Mouse (Mus musculus) liver, embryonic 11.5 days (tissue): ENCODE measurements around the gene Fam222b. TPM values are rescaled to one million over a fixed set of nuclear protein-coding genes. Genes with fewer than 3 reads are reported as not detected.

Experiments used
- ATAC-seq: fragments of 200-750 bp; cut with Nextera tagmentation; replicated peaks from 2 replicates; pipeline ENCODE4 v1.8.0; 2017; ENCODE audit warnings: moderate number of reproducible peaks, mild to moderate bottlenecking, moderate TSS enrichment, moderate library complexity; ENCODE audit not compliant: low FRiP score
- DNase-seq: peaks from one replicate; pipeline ENCODE4 v3.0.0-alpha.2; 2017; ENCODE audit warnings: low spot score
- H3K27ac ChIP-seq: fragments of 300-500 bp; sonication (generic); 2 replicates; pipeline ENCODE4 v1.5.1; 2014; ENCODE audit warnings: mild to moderate bottlenecking, low read depth, low read length, control low read depth
- H3K27me3 ChIP-seq: fragments of 300-500 bp; sonication (generic); replicated peaks from 2 replicates; pipeline ENCODE4 v1.6.1; 2014; ENCODE audit warnings: low read length, mixed read lengths; ENCODE audit not compliant: control insufficient read depth, insufficient read depth
- H3K36me3 ChIP-seq: fragments of 300-500 bp; sonication (generic); 2 replicates; pipeline ENCODE4 v1.6.1; 2014; ENCODE audit warnings: mild to moderate bottlenecking, low read length, moderate library complexity, mixed read lengths; ENCODE audit not compliant: control insufficient read depth, insufficient read depth
- H3K4me1 ChIP-seq: fragments of 300-500 bp; sonication (generic); replicated peaks from 2 replicates; pipeline ENCODE4 v1.6.1; 2014; ENCODE audit warnings: low read length, mixed read lengths; ENCODE audit not compliant: control insufficient read depth, insufficient read depth
- H3K4me2 ChIP-seq: fragments of 300-500 bp; sonication (generic); 2 replicates; pipeline ENCODE4 v1.6.1; 2014; ENCODE audit warnings: mild to moderate bottlenecking, control low read depth, moderate library complexity
- H3K4me3 ChIP-seq: fragments of 300-500 bp; sonication (generic); 2 replicates; pipeline ENCODE4 v1.5.1; 2014; ENCODE audit warnings: low read depth, low read length, control low read depth
- H3K9ac ChIP-seq: fragments of 300-500 bp; sonication (generic); 2 replicates; pipeline ENCODE4 v1.6.1; 2014; ENCODE audit warnings: low read depth, low read length, control low read depth
- H3K9me3 ChIP-seq: fragments of 300-500 bp; sonication (generic); 2 replicates; pipeline ENCODE4 v1.6.1; 2016; ENCODE audit warnings: low read length, inconsistent platforms, mixed read lengths; ENCODE audit not compliant: control insufficient read depth
- WGBS: fragments of 180-500 bp; shearing (Covaris S2); extraction: QIAGEN DNeasy Blood & Tissue Kit; methylation state at CpG from one replicate; pipeline ENCODE4 v1.1.7; 2014; 5-methylcytosine and 5-hydroxymethylcytosine counted together
- polyA plus RNA-seq: library from polyadenylated mRNA; unstranded; fragments of >200 nt; fragmentation: Nextera tagmentation; extraction: Ambion mirVana; gene quantifications from 2 replicates; pipeline ENCODE4 v1.2.1, GENCODE M21; 2014

Gene Fam222b
- polyA plus RNA-seq, 1 experiment from 2014 or later: 17.3 TPM

GRCm38 (mm10) chr11:78172748-78173383 lies 78.4 kb downstream of the Fam222b start:
- H3K4me1 ChIP-seq: peaks cover 31% of the 10 kb centered on the region

GRCm38 (mm10) chr11:78174506-78174905 lies 80.0 kb downstream of the Fam222b start:
- H3K9me3 ChIP-seq: no peaks in the 10 kb centered on the region
- H3K27ac ChIP-seq: no peak overlapping the region
- WGBS: 87% methylated on average over 3 of the region's 3 CpGs
- DNase-seq (no peak), ATAC-seq (no peak)
- H3K36me3 ChIP-seq: peaks cover 3% of the 10 kb centered on the region; the same call in 1 of the 2 replicates
- H3K9ac ChIP-seq: no peak overlapping the region
- no peak overlapping the region for H3K4me3 ChIP-seq
- H3K27me3 ChIP-seq: no peaks in the 10 kb centered on the region
- H3K4me2 ChIP-seq: no peak overlapping the region
- H3K4me1 ChIP-seq: peaks cover 17% of the 10 kb centered on the region

More at GRCm38 (mm10) chr11:78172748-78173383, 78.4 kb downstream of the Fam222b start:
- WGBS: 86% methylated on average over 19 of the region's 19 CpGs
- no peak overlapping the region for H3K4me3 ChIP-seq
- no peaks in the 10 kb centered on the region for H3K27me3 ChIP-seq
- H3K4me2 ChIP-seq: no peak overlapping the region
- no peak overlapping the region for H3K9ac ChIP-seq
- H3K9me3 ChIP-seq: no peaks in the 10 kb centered on the region
- DNase-seq (no peak), ATAC-seq (no peak)
- H3K27ac ChIP-seq: no peak overlapping the region
- H3K36me3 ChIP-seq: peaks cover 3% of the 10 kb centered on the region; the same call in 1 of the 2 replicates

DNA sequence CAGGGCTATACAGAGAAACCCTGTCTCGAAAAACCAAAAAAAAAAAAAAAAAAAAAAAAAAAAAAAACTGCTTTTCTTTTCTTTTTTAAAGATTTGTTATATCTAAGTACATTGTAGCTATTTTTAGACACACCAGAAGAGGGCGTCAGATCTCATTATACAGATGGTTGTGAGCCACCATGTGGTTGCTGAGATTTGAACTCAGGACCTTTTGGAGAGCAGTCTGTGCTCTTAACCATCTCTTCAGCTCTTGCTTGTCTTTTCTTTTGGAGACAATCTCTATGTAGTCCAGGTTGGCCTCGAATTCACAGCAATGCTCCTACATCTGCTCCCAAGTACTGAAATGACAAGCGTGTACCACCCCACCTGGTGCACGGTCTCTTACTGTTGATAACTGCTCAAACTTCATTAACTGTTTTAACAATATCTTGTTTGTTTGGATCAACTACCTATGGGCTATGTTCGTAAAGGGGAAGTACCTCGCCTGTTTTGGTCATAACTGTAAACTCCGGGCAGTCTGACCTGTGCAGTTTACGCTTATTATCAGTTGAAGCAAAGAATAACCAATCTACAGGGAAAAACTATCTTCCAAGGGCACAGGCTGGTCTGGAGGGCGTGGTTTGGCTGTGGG lies 81.4 kb downstream of the Fam222b start:
- WGBS: 3% methylated on average over 9 of the region's 10 CpGs
- Histone ChIP-seq H3K4me3 (peak overlapping the region; percentile 98), H3K4me2 (peak overlapping the region; percentile 92), H3K9me3 (no peaks in the 10 kb centered on the region), H3K27me3 (no peaks in the 10 kb centered on the region), H3K36me3 (peaks cover 16% of the 10 kb centered on the region), H3K4me1 (peaks cover 16% of the 10 kb centered on the region), H3K9ac (peak overlapping the region; percentile 95), H3K27ac (peak overlapping the region; percentile 98)
- no peak; the same call in 1 of the 2 replicates for ATAC-seq
- no peak for DNase-seq

DNA sequence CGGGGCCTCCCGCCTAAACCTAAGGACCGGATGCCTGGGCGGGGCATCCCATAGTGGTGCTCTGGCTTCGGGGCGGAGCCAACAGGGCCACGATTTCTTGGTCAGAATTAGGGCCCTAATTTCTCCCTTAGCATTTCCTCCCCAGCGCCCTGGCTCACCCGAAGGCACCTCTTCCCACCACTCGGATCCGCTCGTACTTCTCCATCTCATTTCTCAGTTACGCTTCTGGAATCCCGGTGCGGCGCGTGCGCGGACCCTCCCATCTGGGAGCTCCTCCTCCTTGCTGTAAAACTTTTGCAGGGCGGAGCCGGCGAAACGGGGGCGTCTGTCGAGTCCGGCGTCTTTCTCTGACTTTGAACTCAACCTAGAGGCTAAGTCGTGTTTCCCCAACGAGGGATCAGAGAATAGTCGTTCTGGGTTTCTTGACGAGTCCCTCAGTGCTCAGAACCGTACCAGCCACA lies 82.0 kb downstream of the Fam222b start, which contains the start of the genes Nek8 and Tlcd1:
Gene Nek8, minus strand, starts transcription at position 274 of the 461 bp plus-strand sequence.
Gene Tlcd1, plus strand, starts transcription at position 310 of the 461 bp plus-strand sequence.
- ATAC-seq: peak; percentile 64; the same call in 1 of the 2 replicates
- Histone ChIP-seq H3K9ac (peak within 1 kb of the TSS; percentile 95), H3K27ac (peak within 1 kb of the TSS; percentile 98), H3K27me3 (no peaks in the 10 kb centered on the region), H3K36me3 (peaks cover 22% of the 10 kb centered on the region), H3K4me3 (peak within 1 kb of the TSS; percentile 98), H3K9me3 (no peaks in the 10 kb centered on the region), H3K4me2 (peak within 1 kb of the TSS; percentile 92), H3K4me1 (peaks cover 18% of the 10 kb centered on the region)
- DNase-seq: peak; percentile 94
- WGBS: under 1% methylated on average over 32 of the region's 32 CpGs

DNA sequence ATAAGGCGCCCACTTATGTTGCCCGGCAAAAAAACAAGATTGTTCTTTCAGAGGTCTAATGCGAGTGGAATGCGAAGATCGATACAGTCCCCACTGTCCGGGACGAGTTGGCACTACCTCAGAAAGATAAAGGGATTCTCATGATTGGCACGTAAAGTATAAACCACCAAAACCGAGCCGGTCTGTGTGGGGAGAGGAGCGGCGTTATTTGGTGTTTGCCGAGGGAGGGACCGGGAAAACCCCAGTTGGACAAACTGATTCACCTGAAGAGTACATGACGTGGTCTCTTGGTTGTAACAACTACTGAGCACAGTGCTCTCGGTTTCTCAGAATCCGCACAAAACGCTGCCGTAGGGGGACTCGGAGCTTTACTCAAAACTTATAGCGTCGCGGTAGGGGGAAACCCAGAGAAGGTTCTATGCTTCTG lies 82.5 kb downstream of the Fam222b start:
- peaks cover 25% of the 10 kb centered on the region for H3K36me3 ChIP-seq
- H3K4me3 ChIP-seq: peak overlapping the region; percentile 98
- ATAC-seq (no peak), DNase-seq (no peak)
- peak overlapping the region; percentile 98 for H3K27ac ChIP-seq
- peak overlapping the region; percentile 95 for H3K9ac ChIP-seq
- H3K4me2 ChIP-seq: peak overlapping the region; percentile 92
- peaks cover 23% of the 10 kb centered on the region for H3K4me1 ChIP-seq
- no peaks in the 10 kb centered on the region for H3K27me3 ChIP-seq
- no peaks in the 10 kb centered on the region for H3K9me3 ChIP-seq
- under 1% methylated on average over 23 of the region's 23 CpGs for WGBS

GRCm38 (mm10) chr11:78177437-78177836 lies 83.0 kb downstream of the Fam222b start:
- H3K4me2 ChIP-seq: peak overlapping the region; percentile 92
- peak overlapping the region; percentile 95 for H3K9ac ChIP-seq
- ATAC-seq (peak; percentile 11; the same call in 1 of the 2 replicates), DNase-seq (no peak)
- H3K36me3 ChIP-seq: peaks cover 26% of the 10 kb centered on the region
- no peaks in the 10 kb centered on the region for H3K27me3 ChIP-seq
- H3K27ac ChIP-seq: peak overlapping the region; percentile 98
- under 1% methylated on average over 10 of the region's 10 CpGs for WGBS
- no peaks in the 10 kb centered on the region for H3K9me3 ChIP-seq
- peaks cover 24% of the 10 kb centered on the region for H3K4me1 ChIP-seq
- peak overlapping the region; percentile 98 for H3K4me3 ChIP-seq

DNA sequence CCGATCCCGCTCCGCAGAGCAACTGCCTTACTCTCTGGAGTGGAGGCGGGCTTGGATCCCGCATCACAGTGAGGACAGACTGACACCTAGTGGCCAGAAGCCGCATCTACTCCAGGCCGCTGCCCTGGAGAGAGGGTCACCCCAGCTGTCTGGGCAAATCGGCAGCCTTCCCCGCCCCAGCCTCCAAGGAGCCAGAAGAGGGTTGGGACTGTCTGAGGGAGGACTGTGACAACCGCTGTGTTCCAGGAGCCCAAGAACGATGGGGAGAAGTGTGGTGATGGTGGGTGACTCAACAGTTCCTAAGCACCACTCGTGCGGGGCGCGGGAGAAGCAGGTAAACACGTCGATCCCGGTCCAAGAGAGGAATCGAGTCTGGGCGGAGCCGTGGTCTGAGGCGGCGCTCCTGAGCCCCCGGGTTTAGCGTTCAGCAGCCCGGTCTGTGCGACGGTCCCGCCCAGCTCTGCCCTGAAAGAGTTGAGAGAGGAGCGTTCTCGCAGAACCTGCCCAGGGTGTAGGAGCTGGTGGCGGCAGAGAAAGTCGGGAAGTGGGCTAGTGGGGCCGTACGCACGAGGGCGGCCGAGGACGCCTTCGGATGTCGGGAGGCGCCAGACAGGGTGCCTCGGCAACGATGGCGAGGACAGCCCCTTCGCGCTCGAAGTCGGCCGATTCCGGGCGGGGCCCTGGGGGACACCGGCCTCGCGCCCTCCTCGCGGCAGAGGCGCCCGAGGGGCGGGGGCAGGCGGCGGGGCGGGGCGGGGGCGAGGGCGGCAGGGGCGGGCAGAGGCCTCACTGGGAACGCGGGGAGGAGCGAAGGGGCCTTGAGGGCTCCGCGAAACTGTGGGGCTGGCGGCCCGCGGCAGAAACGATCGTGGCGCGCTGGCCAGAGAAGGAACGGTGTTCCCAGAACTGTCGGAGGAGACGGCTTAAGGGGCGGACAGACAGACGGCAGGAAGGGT lies 83.7 kb downstream of the Fam222b start:
- no peaks in the 10 kb centered on the region for H3K9me3 ChIP-seq
- ATAC-seq: peak; percentile 78
- peak overlapping the region; percentile 95 for H3K9ac ChIP-seq
- peaks cover 26% of the 10 kb centered on the region for H3K36me3 ChIP-seq
- H3K27ac ChIP-seq: peak overlapping the region; percentile 98
- H3K27me3 ChIP-seq: no peaks in the 10 kb centered on the region
- H3K4me1 ChIP-seq: peaks cover 24% of the 10 kb centered on the region
- H3K4me2 ChIP-seq: peak overlapping the region; percentile 92
- H3K4me3 ChIP-seq: peak overlapping the region; percentile 98
- WGBS: under 1% methylated on average over 70 of the region's 84 CpGs
- DNase-seq: peak; percentile 96

DNA sequence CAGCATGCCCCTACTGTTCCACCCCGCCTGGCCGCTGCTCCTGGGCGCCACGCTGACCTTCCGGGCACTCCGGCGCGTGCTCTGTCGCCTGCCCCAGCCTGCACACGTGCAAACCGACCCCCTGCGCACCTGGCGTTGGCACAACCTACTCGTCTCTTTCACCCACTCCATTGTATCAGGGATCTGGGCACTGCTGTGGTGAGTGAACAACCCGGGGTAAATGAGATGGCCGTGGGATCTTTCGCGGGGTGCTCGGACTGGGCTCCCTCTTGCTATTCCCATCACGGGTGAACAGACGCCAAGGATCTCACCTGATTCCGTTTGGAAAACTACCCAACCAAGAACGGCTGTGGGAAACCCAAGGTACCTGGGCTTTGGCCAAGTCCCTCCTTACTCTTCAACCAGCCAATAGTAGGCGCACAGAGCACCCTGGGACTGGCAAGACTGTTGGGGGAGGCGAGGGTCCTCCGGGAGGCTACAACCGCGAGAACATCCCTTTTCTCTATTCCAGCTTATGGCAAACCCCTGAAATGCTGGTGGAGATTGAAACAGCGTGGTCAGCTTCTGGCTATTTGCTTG lies 84.5 kb downstream of the Fam222b start:
- Histone ChIP-seq H3K27ac (peak overlapping the region; percentile 98), H3K4me3 (peak overlapping the region; percentile 98), H3K4me1 (peaks cover 24% of the 10 kb centered on the region), H3K9ac (peak overlapping the region; percentile 95), H3K4me2 (peak overlapping the region; percentile 92), H3K9me3 (no peaks in the 10 kb centered on the region), H3K36me3 (peaks cover 26% of the 10 kb centered on the region), H3K27me3 (no peaks in the 10 kb centered on the region)
- WGBS: 1% methylated on average over 29 of the region's 29 CpGs
- DNase-seq (peak; percentile 88), ATAC-seq (peak; percentile 6; the same call in 1 of the 2 replicates)
